Mouse (Mus musculus) adrenal gland, postnatal 14 days (tissue): Measurements from ENCODE around the gene Gfm2. TPM values are rescaled to one million over a fixed set of nuclear protein-coding genes. Genes with fewer than 3 reads are reported as not detected.
"Not testable (repeated sequence)": the region's sequence is repeated elsewhere in the genome, so short reads cannot be mapped to it uniquely, and the experiment has no call there.

Experiments
- DNase-seq: peaks from one replicate; pipeline ENCODE4 v3.0.0; 2021; ENCODE audit warnings: mixed read lengths
- long read RNA-seq, 2 experiments: library from polyadenylated mRNA; stranded (forward); transcript quantifications; one replicate each; pipeline ENCODE4 v2.0.0; 2021
- total RNA-seq: library from RNA; stranded (reverse); gene quantifications from 2 replicates; pipeline ENCODE4 v1.2.3, GENCODE M21; 2021

Gene Gfm2
- 38.0 and 40.9 TPM in 2 replicates for total RNA-seq
- long read RNA-seq, experiment 1, transcript Gfm2-208 (21 exons, 3,157 nt) = major isoform, 19 of 38 reads
- long read RNA-seq, experiment 1, partial matches to known transcripts = 3 of 38 reads
- long read RNA-seq, experiment 1, other reads (novel, unspliced or antisense) = 16 of 38 reads
- long read RNA-seq, experiment 2, transcript Gfm2-208 (21 exons, 3,157 nt) = major isoform, 18 of 38 reads
- long read RNA-seq, experiment 2, partial matches to known transcripts = 6 of 38 reads
- long read RNA-seq, experiment 2, other reads (novel, unspliced or antisense) = 11 of 38 reads

DNA sequence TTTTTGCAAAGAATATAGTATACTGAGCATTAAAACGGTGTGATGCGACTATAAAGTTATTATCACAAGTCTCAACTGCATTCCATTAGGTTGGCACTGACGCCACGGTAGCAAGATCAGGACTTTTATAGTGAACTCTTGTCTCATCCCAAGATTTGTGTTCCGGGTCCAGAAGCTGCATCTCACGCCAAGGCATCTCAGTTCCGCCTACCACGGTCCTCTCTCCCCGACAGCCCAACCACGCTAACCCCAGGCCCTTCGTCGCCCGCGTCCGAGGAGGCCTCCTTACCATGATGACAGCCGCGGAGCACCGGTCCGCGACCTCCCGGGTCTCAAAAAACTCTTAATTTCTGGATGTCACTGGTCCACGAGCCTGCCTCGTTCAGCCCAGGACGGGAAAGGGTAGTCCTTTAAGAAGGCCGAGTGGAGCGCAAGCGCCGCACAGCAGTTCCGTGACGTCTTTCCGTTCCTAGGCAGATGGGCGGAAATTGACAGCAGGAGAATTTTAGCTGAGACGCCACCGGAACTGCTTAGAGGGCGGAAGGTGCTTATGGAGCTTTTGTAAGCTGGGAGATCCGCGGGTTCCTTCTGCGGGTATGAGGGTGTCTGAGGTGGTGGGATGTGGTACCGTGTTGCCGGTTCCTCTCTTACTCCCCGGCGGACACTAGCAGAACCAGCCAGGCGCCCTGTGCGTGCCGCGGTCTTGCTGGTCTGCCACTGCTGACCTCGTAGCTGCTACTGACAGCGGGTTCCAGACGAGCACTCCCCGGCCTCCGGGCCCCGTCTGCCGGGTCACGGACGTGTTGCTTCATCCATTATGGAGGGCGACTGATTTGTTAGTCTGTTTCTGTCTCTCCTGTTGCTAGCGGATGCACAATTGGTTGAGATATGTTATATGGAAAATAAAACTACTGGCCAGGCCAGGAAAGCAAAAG lies at the start of gene Gfm2, which contains the start of gene Nsa2:
Gene Gfm2 (plus strand): TSS at position 472 of the 935 bp plus-strand sequence.
Gene Nsa2 (minus strand): TSS at position 472 of the 935 bp plus-strand sequence.
- DNase-seq = peak; percentile 93

DNA sequence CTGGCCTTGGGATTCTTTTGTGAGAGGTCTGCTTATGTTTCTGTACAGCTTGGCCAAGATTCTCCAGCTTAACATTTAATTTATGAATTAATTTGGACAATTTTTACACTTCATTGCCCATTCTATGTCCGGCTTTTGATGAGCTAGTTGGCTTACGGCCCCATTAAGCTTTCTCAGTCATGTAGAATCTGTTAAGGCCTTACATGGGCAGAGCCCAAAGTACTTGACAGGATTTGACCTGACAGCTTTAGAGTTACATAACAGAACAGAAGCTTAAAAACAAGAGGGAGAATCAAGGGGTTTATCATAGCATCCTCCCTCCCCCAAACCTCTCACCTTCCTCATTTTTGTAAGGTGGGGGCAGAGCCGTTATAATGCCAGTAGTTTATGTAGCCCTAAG lies 49.6 kb upstream of the Gfm2 start:
- DNase-seq = no peak

- DNase-seq = no peak
Observed at GRCm38 (mm10) chr13:97095726-97096125, 42.0 kb upstream of the Gfm2 start.

DNA sequence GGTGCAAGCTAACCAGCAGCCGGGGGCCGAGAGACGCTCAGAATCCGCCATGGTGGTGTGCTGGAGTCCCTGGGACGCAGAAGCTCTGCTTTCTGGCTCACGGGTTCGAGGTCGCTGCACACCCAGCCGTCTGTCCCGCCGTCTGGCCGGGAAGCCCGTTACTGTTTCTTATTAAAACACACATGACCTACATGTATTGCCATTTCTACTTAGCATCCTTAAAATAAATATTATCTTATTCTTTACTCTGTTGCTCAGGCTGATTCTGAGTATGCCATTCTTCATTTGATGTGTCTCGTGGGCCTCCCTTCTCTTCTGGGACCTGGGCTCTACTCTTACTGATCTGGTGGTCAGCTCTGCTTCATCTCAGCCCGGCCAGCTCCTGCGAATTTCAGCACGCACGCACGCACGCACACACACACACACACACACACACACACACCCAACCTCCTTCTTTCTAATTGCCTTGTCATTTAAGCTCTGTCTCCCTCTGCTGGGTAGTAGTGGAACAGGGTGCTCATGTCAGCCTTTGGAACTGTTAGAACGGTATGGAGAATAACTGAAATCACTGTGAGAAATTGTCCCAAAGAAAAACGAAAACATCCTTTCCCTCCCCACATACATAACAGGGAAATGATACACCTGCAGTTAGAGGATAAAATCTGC lies 38.4 kb upstream of the Gfm2 start, which contains the start of gene Gm6169:
Gene Gm6169 (minus strand): TSS at position 51 of the 666 bp plus-strand sequence.
- DNase-seq = peak; percentile 63

- DNase-seq = no peak
Observed at GRCm38 (mm10) chr13:97104996-97105395, 32.7 kb upstream of the Gfm2 start.

GRCm38 (mm10) chr13:97107721-97108120 lies 30.0 kb upstream of the Gfm2 start:
- DNase-seq = not testable (repeated sequence)

DNA sequence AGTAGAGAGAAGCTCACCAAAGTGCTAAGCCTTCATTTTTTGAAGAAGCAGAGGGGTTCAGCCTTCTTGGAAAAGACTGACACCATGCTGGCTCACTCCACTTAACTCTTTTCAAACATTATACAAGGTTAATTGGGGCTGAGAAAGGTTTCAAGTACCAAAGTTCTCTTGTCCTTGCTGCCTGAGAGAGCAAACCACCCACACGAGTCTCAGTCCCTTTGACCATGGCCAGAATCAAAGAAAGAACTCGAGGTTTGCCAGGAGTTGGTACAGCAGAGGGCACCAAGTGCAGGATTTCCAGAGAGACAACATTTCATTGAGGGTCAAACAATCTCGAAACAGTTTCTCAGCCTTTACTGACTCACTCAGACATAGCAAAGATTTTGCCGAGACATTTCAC lies 28.7 kb upstream of the Gfm2 start:
- no peak for DNase-seq

- DNase-seq = no peak
Observed at GRCm38 (mm10) chr13:97121341-97121740, 16.4 kb upstream of the Gfm2 start.

- DNase-seq = not testable (repeated sequence)
Observed at GRCm38 (mm10) chr13:97129654-97130053, 8.1 kb upstream of the Gfm2 start.

DNA sequence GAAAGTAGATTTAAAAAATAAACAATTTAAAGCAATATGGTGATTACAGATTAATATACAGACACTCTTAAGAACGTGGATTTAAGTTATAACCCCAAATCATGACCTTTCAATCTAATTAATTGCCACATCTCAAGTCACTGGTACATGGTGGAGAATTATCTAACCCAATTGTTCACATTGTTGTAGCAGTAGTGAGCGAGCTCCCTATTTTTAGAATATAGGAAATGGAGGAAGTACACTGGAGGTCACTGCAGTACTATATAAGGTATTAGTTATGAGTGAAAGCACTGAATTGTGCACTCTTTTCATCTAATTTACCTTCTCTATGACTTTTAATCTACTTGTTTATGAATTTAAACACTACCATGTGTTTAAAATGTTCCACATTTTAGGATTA lies 7.3 kb upstream of the Gfm2 start:
- not testable (repeated sequence) for DNase-seq

DNA sequence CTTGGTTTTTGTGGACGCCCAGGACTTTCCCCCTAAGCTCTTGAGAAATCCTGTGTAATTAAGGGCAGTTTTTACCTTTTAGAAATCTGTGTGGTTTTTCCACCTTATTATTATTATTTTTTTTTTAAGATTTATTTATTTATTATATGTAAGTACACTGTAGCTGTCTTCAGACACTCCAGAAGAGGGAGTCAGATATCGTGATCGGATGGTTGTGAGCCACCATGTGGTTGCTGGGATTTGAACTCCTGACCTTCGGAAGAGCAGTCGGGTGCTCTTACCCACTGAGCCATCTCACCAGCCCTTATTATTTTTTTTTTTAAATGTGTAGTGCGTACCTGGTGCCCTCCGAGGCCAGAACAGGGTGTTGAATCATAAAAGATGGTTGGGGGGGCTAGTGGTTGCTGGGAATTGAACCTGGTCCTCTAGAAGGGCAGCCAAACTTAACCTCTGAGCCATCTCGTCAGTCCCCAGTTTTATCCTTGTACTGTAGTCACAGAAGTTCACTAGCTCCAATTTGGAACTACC lies 731 bp downstream of the Gfm2 start:
- not testable (repeated sequence) for DNase-seq

DNA sequence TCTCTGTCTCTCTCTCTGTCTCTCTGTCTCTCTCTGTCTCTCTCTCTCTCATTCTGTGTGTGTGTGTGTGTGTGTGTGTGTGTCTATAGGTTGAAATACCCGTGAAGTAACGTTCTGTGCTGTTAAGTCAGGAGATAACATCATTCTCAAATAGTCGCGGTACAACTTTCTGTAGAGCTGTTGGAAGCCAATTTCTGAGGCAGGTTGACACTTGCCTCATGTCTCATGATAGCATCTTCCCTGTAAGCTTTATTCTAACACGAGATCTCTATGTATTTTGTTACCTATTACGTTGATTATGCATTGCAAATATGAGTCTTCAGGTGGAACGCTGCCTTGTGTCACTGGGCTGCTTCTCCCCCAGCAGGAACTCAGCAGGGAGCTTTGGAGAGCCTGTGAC lies 4.6 kb downstream of the Gfm2 start:
- no peak for DNase-seq

DNA sequence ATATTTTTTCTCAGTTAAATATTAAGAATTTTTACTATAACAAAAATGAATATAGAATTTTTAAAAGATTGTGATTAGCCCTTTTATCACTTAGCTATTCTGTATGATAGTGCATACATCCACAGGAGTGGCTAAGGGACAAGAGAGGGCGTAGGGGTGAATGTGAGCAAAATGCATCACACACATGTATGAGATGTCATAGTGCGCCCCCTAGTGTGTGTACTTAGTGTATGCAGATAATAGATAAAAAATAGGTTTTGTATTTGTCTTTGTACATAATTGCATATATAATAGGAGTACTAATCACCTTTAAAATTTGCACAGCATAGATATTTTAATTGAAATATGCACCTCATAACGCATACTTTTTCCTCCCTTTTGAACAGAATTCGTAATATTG lies 8.1 kb downstream of the Gfm2 start:
- peak; percentile 71 for DNase-seq

DNA sequence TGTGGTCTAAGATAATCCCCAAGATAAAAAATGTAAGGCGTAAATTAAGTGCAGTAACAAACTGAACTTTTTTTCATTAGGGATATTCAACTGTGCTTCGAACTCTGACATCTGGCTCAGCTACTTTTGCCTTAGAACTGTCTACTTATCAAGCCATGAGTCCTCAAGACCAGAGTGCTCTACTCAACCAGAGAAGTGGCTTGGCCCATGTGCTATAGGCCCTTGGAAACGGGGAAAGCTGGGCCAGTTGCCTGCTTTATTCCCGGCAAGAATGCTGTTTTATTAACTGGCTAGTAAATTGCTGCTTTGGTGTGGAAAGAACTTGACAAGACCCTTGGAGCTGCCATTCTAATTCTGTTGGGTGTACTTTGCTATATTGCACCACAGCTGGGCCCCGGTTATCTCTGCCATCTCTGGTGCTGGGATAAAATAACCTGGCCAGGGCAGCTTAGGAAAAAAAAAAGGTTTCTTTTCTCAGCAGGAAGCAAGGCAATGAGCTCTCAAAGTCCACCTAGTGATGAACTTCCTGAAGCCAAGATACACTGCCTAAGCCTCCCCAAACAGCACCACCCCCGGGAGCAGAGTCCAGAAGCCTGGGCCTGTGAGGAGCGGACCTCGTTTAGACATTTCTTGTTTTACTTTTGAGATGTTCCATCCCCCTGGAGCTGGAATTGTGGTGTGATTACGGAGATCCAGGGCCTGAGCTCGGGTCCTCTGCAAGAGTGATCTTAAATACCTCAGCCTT lies 38.0 kb downstream of the Gfm2 start:
- no peak for DNase-seq

- no peak for DNase-seq
Observed at GRCm38 (mm10) chr13:97176731-97177130, 39.0 kb downstream of the Gfm2 start.

- DNase-seq = no peak
Observed at GRCm38 (mm10) chr13:97178943-97179342, 41.2 kb downstream of the Gfm2 start.

GRCm38 (mm10) chr13:97180113-97180828 lies 42.5 kb downstream of the Gfm2 start:
- DNase-seq = no peak

DNA sequence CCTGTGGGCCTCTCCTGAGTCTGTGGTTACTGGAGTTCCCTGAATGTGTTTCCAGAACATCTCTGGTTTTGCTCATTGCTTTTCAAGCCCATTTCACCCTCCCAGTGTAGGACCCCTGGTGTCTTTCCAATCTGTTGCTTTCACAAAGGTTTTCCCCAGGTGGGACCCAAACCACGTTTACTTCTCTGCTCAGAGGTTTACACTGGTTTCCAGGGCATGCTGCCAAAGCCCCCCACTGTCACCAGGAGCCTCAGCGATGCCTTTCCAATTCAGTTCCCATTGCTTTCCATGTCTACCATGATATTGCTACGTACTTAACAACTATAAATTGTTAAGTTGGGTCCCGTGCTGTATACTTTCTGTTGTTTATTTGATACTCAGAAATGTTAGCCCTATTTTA lies 45.1 kb downstream of the Gfm2 start:
- DNase-seq = no peak

DNA sequence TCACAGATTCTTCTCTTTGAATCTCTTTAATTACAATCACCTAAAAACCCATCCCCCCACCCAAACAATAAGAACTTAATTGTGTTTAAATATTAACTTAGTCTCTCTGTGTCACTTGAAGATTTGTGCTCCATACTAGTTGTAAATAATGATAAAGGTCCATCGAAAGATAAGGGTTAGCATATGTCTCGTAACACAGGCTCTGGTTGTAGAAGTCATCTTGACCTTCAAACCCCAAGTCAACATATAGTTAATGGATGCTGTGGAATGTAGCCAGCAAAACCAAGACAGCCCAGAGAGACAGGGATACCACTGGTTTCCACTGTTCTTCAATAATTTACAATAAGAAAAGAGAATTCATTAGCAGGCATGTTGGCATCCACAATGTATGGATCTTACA lies 46.4 kb downstream of the Gfm2 start:
- no peak for DNase-seq

- peak; percentile 36 for DNase-seq
Observed at GRCm38 (mm10) chr13:97184656-97185055, 46.9 kb downstream of the Gfm2 start.

GRCm38 (mm10) chr13:97186346-97186745 lies 48.6 kb downstream of the Gfm2 start:
- DNase-seq = no peak
